Mouse (Mus musculus): ENCODE measurements around the gene Arfgef2.

DNA sequence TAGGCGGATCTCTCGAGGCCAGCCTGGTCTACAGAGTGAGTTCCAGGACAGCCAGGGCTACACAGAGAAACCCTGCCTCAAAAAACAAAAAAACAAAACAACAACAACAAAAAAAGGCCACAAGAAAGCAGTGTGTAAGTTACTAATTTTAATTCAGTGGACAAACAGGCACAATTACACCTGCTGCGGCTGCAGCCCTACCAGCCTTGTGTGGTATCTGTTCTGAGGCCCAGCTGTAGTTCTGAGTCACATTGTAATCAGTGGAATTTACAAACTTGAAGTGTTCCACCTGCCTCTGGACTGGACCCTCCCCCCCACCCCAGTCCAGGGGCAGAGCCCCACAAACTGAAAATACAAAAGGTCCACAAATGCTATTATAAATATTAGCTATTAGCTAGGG, 2.1 kb upstream of the Arfgef2 start:
- TF ChIP-seq POLR2A (IDR thresholded peaks at IDR 0.05; ENCODE audit: insufficient read depth, low read length): no peak
- no peak for TF ChIP-seq CTCF (IDR thresholded peaks at IDR 0.05; ENCODE audit: low read depth, low read length)
